Mouse (Mus musculus) induced T-regulatory cell, adult 2 months (primary cell): ENCODE measurements around the gene Npvf.
"Not testable (repeated sequence)": the region's sequence is repeated elsewhere in the genome, so short reads cannot be mapped to it uniquely, and the experiment has no call there.

Experiments used
- DNase-seq: peaks from one replicate; pipeline ENCODE4 v3.0.0-alpha.2; 2012; ENCODE audit warnings: low read depth

The Npvf gene

GRCm38 (mm10) chr6:50640377-50640776 lies 13.9 kb downstream of the Npvf start:
- no peak for DNase-seq

- DNase-seq = no peak
Measured at GRCm38 (mm10) chr6:50639656-50640055, 14.6 kb downstream of the Npvf start.

GRCm38 (mm10) chr6:50626170-50626569 lies 28.1 kb downstream of the Npvf start:
- not testable (repeated sequence) for DNase-seq

GRCm38 (mm10) chr6:50618273-50618672 lies 36.0 kb downstream of the Npvf start:
- DNase-seq = not testable (repeated sequence)

GRCm38 (mm10) chr6:50601620-50602019 lies 52.6 kb downstream of the Npvf start:
- DNase-seq = peak; percentile 89
